Mouse (Mus musculus): Measurements from ENCODE around the gene AY074887. TPM values are rescaled to one million over a fixed set of nuclear protein-coding genes. Genes with fewer than 3 reads are reported as not detected.

Gene AY074887
- total RNA-seq, 1 experiment from 2014 or later: not detected

- ATAC-seq (replicated peaks; ENCODE audit: insufficient number of reproducible peaks, low FRiP score, low TSS enrichment, poor library complexity, severe bottlenecking): no peak
Observed at GRCm38 (mm10) chr9:54918781-54919180, 32.0 kb downstream of the AY074887 start.

GRCm38 (mm10) chr9:54918191-54918590 lies 32.6 kb downstream of the AY074887 start:
- no peak for ATAC-seq (replicated peaks; ENCODE audit: insufficient number of reproducible peaks, low FRiP score, low TSS enrichment, poor library complexity, severe bottlenecking)

- ATAC-seq (replicated peaks; ENCODE audit: insufficient number of reproducible peaks, low FRiP score, low TSS enrichment, poor library complexity, severe bottlenecking): peak; percentile 87
Observed at GRCm38 (mm10) chr9:54917010-54917677, 33.7 kb downstream of the AY074887 start, which contains the start of gene Hykk. Gene Hykk (plus strand): TSS chr9:54917283.

GRCm38 (mm10) chr9:54916401-54916800 lies 34.4 kb downstream of the AY074887 start:
- ATAC-seq (replicated peaks; ENCODE audit: insufficient number of reproducible peaks, low FRiP score, low TSS enrichment, poor library complexity, severe bottlenecking): no peak

GRCm38 (mm10) chr9:54915576-54915975 lies 35.2 kb downstream of the AY074887 start:
- no peak for ATAC-seq (replicated peaks; ENCODE audit: insufficient number of reproducible peaks, low FRiP score, low TSS enrichment, poor library complexity, severe bottlenecking)

GRCm38 (mm10) chr9:54909446-54909845 lies 41.4 kb downstream of the AY074887 start:
- ATAC-seq (replicated peaks; ENCODE audit: insufficient number of reproducible peaks, low FRiP score, low TSS enrichment, poor library complexity, severe bottlenecking): no peak

Other genes starting within 250 kb of the AY074887 start
- gene Wdr61, start 216.5 kb downstream of the AY074887 start, total RNA-seq (2017): 32.9 to 54.9 TPM (median 49.8 TPM) in 3 replicates
- not detected in 3 replicates for gene Crabp1, start 186.2 kb downstream of the AY074887 start, total RNA-seq (2017)
- gene Ireb2, start 87.2 kb downstream of the AY074887 start, total RNA-seq (2017): 21.2 to 58.3 TPM (median 23.0 TPM) in 3 replicates
- 0.68 TPM in 1 of 3 replicates, not detected in the others for gene Hykk, start 33.7 kb downstream of the AY074887 start, total RNA-seq (2017)
- gene Psma4, start 208 bp downstream of the AY074887 start, total RNA-seq (2017): 243 to 326 TPM (median 251 TPM) in 3 replicates
- gene Chrna5, start 29.9 kb upstream of the AY074887 start, total RNA-seq (2017): not detected in 3 replicates
- gene Chrna3, start 75.6 kb upstream of the AY074887 start, total RNA-seq (2017): not detected in 3 replicates
- gene Chrnb4, start 97.8 kb upstream of the AY074887 start, total RNA-seq (2017): 0.32 TPM in 1 of 3 replicates, not detected in the others
- 39.7 to 49.5 TPM (median 44.0 TPM) in 3 replicates for gene Ube2q2, start 197.9 kb upstream of the AY074887 start, total RNA-seq (2017)

Data from monocyte, adult 5-6 weeks (primary cell).